Mouse (Mus musculus) ES-Bruce4 (cell line): ENCODE measurements around the gene Taf9. TPM values are rescaled to one million over a fixed set of nuclear protein-coding genes. Genes with fewer than 3 reads are reported as not detected.

Experiments used
- H3K27ac ChIP-seq: 2 replicates; pipeline ENCODE4 v1.5.1; 2012; ENCODE audit warnings: low read length, inconsistent platforms; ENCODE audit not compliant: insufficient read depth
- H3K27me3 ChIP-seq: 2 replicates; pipeline ENCODE4 v1.6.1; 2012; ENCODE audit warnings: mild to moderate bottlenecking, low read length, inconsistent platforms; ENCODE audit not compliant: control insufficient read depth, poor library complexity, insufficient read depth, severe bottlenecking
- H3K36me3 ChIP-seq: 2 replicates; pipeline ENCODE4 v1.6.1; 2012; ENCODE audit warnings: inconsistent platforms, mild to moderate bottlenecking, low read length, moderate library complexity; ENCODE audit not compliant: control insufficient read depth, poor library complexity, insufficient read depth, severe bottlenecking
- H3K4me1 ChIP-seq: one replicate; pipeline ENCODE4 v1.8.1; 2011; ENCODE audit warnings: low read length; ENCODE audit not compliant: control insufficient read depth, insufficient read depth
- H3K4me3 ChIP-seq: 2 replicates; pipeline ENCODE4 v1.5.1; 2011; ENCODE audit warnings: low read depth, mild to moderate bottlenecking, low read length
- H3K9ac ChIP-seq: 2 replicates; pipeline ENCODE4 v1.6.1; 2012; ENCODE audit warnings: low read depth, mild to moderate bottlenecking, inconsistent platforms; ENCODE audit not compliant: poor library complexity, severe bottlenecking
- H3K9me3 ChIP-seq: replicated peaks from 2 replicates; pipeline ENCODE4 v1.6.1; 2012; ENCODE audit warnings: mild to moderate bottlenecking, low read length, inconsistent platforms; ENCODE audit not compliant: control insufficient read depth, poor library complexity, insufficient read depth, severe bottlenecking
- CTCF ChIP-seq: IDR thresholded peaks from one replicate; pipeline ENCODE4 v1.8.1; 2011; ENCODE audit warnings: low read depth, low read length
- EP300 ChIP-seq: IDR thresholded peaks from 2 replicates; pipeline ENCODE4 v1.6.1; 2011; ENCODE audit warnings: low read depth, low read length; ENCODE audit not compliant: insufficient read depth
- POLR2A ChIP-seq: IDR thresholded peaks from one replicate; pipeline ENCODE4 v1.8.1; 2011; ENCODE audit warnings: low read length; ENCODE audit not compliant: insufficient read depth
- polyA plus RNA-seq: library from polyadenylated mRNA; stranded (reverse); fragments of >200 nt; gene quantifications from 2 replicates; pipeline ENCODE4 v1.2.4, GENCODE M21; 2011; ENCODE audit warnings: low read depth; ENCODE audit not compliant: missing spikeins, insufficient read depth, insufficient read length

Taf9 gene
- polyA plus RNA-seq, 1 experiment: 13.2 TPM

GRCm38 (mm10) chr13:100611266-100611665 is 40.1 kb upstream of the Taf9 start:
- H3K36me3 ChIP-seq: no peaks in the 10 kb centered on the region

GRCm38 (mm10) chr13:100612251-100612650 is 39.1 kb upstream of the Taf9 start:
- H3K4me1 ChIP-seq: no peaks in the 10 kb centered on the region
- H3K36me3 ChIP-seq: no peaks in the 10 kb centered on the region
- TF ChIP-seq EP300 (no peak), POLR2A (no peak), CTCF (no peak)
- H3K9me3 ChIP-seq: no peaks in the 10 kb centered on the region
- no peaks in the 10 kb centered on the region for H3K27me3 ChIP-seq
- H3K4me3 ChIP-seq: no peak overlapping the region; the same call in 1 of the 2 replicates
- no peak overlapping the region for H3K27ac ChIP-seq
- no peak overlapping the region for H3K9ac ChIP-seq

More at GRCm38 (mm10) chr13:100611266-100611665, 40.1 kb upstream of the Taf9 start:
- H3K9me3 ChIP-seq: no peaks in the 10 kb centered on the region
- no peak overlapping the region for H3K9ac ChIP-seq
- TF ChIP-seq EP300: no peak
- no peak for TF ChIP-seq POLR2A
- TF ChIP-seq CTCF: no peak
- H3K27me3 ChIP-seq: no peaks in the 10 kb centered on the region
- no peak overlapping the region for H3K27ac ChIP-seq
- no peak overlapping the region for H3K4me3 ChIP-seq
- H3K4me1 ChIP-seq: no peaks in the 10 kb centered on the region

- H3K4me3 ChIP-seq: no peak overlapping the region
- H3K4me1 ChIP-seq: no peaks in the 10 kb centered on the region
- no peak overlapping the region for H3K9ac ChIP-seq
- H3K36me3 ChIP-seq: no peaks in the 10 kb centered on the region
- H3K27me3 ChIP-seq: no peaks in the 10 kb centered on the region
- no peak overlapping the region for H3K27ac ChIP-seq
- TF ChIP-seq POLR2A (no peak), CTCF (peak; percentile 76), EP300 (no peak)
- no peaks in the 10 kb centered on the region for H3K9me3 ChIP-seq
Measured at GRCm38 (mm10) chr13:100612903-100613302, 38.5 kb upstream of the Taf9 start.

GRCm38 (mm10) chr13:100616181-100617087 is 34.9 kb upstream of the Taf9 start, which contains the start of gene Marveld2:
Gene Marveld2 (minus strand): TSS chr13:100616971.
- Histone ChIP-seq H3K27ac (no peak within 1 kb of the TSS), H3K36me3 (peaks cover 12% of the 10 kb centered on the region)
- no peak for TF ChIP-seq POLR2A
- TF ChIP-seq CTCF: no peak
- TF ChIP-seq EP300: no peak

GRCm38 (mm10) chr13:100617583-100617982 is 33.8 kb upstream of the Taf9 start:
- no peaks in the 10 kb centered on the region for H3K9me3 ChIP-seq

More at GRCm38 (mm10) chr13:100616181-100617087, 34.9 kb upstream of the Taf9 start, which contains the start of gene Marveld2:
- Histone ChIP-seq H3K9me3 (no peaks in the 10 kb centered on the region), H3K27me3 (no peaks in the 10 kb centered on the region), H3K4me3 (peak within 1 kb of the TSS; percentile 83), H3K9ac (peak within 1 kb of the TSS; percentile 91), H3K4me1 (no peaks in the 10 kb centered on the region)

GRCm38 (mm10) chr13:100622241-100622640 is 29.1 kb upstream of the Taf9 start:
- no peak overlapping the region for H3K4me3 ChIP-seq
- no peak for TF ChIP-seq POLR2A
- TF ChIP-seq EP300: no peak
- TF ChIP-seq CTCF: no peak
- no peaks in the 10 kb centered on the region for H3K4me1 ChIP-seq
- H3K27ac ChIP-seq: no peak overlapping the region
- no peaks in the 10 kb centered on the region for H3K9me3 ChIP-seq
- no peaks in the 10 kb centered on the region for H3K27me3 ChIP-seq
- no peak overlapping the region for H3K9ac ChIP-seq
- peaks cover 30% of the 10 kb centered on the region for H3K36me3 ChIP-seq

More at GRCm38 (mm10) chr13:100617583-100617982, 33.8 kb upstream of the Taf9 start:
- Histone ChIP-seq H3K4me3 (no peak overlapping the region), H3K4me1 (no peaks in the 10 kb centered on the region), H3K9ac (no peak overlapping the region), H3K36me3 (peaks cover 18% of the 10 kb centered on the region), H3K27me3 (no peaks in the 10 kb centered on the region), H3K27ac (no peak overlapping the region)
- no peak for TF ChIP-seq CTCF
- TF ChIP-seq POLR2A: no peak
